Mouse (Mus musculus): Measurements from ENCODE around the gene Ttpal. TPM values are rescaled to one million over a fixed set of nuclear protein-coding genes. Genes with fewer than 3 reads are reported as not detected.
"Not testable (repeated sequence)": the region's sequence is repeated elsewhere in the genome, so short reads cannot be mapped to it uniquely, and the experiment has no call there.

Gene Ttpal
- polyA plus RNA-seq, 1 experiment from 2014 or later, result 10.4 TPM

GRCm38 (mm10) chr2:163621401-163621800, 19.3 kb downstream of the Ttpal start:
- not testable (repeated sequence) for H3K9me3 ChIP-seq (replicated peaks); H3K27me3 ChIP-seq; H3K4me3 ChIP-seq (replicated peaks); ATAC-seq (ENCODE audit: insufficient read depth); H3K27ac ChIP-seq (replicated peaks); H3K4me2 ChIP-seq; H3K9ac ChIP-seq
- H3K36me3 ChIP-seq (replicated peaks), result peaks cover 99% of the 10 kb centered on the region
- WGBS (ENCODE audit: insufficient replicate concordance), result 89% methylated on average over 3 of the region's 3 CpGs
- peaks cover 18% of the 10 kb centered on the region; the same call in 1 of the 2 replicates for H3K4me1 ChIP-seq (replicated peaks)

GRCm38 (mm10) chr2:163631223-163631622, 29.1 kb downstream of the Ttpal start:
- Histone ChIP-seq H3K9ac (no peak overlapping the region), H3K4me1 (replicated peaks) (peaks cover 13% of the 10 kb centered on the region), H3K9me3 (replicated peaks) (no peaks in the 10 kb centered on the region), H3K27ac (replicated peaks) (no peak overlapping the region; the same call in 1 of the 2 replicates), H3K4me2 (no peak overlapping the region), H3K36me3 (replicated peaks) (peaks cover 100% of the 10 kb centered on the region), H3K4me3 (replicated peaks) (no peak overlapping the region), H3K27me3 (no peaks in the 10 kb centered on the region)
- 91% methylated on average over 4 of the region's 4 CpGs for WGBS (ENCODE audit: insufficient replicate concordance)
- no peak for ATAC-seq (ENCODE audit: insufficient read depth)

- Histone ChIP-seq H3K4me2 (no peak overlapping the region), H3K9ac (no peak overlapping the region), H3K27me3 (no peaks in the 10 kb centered on the region), H3K36me3 (replicated peaks) (peaks cover 100% of the 10 kb centered on the region), H3K9me3 (replicated peaks) (no peaks in the 10 kb centered on the region), H3K4me3 (replicated peaks) (no peak overlapping the region), H3K27ac (replicated peaks) (no peak overlapping the region), H3K4me1 (replicated peaks) (peaks cover 16% of the 10 kb centered on the region)
- no peak for ATAC-seq (ENCODE audit: insufficient read depth)
- 90% methylated on average over 2 of the region's 2 CpGs for WGBS (ENCODE audit: insufficient replicate concordance)
These were observed 29.6 kb downstream of the Ttpal start for GRCm38 (mm10) chr2:163631715-163632114.

- H3K9me3 ChIP-seq (replicated peaks), result no peaks in the 10 kb centered on the region
- H3K27ac ChIP-seq (replicated peaks), result no peak overlapping the region
- H3K36me3 ChIP-seq (replicated peaks), result peaks cover 100% of the 10 kb centered on the region
- 82% methylated on average over 2 of the region's 2 CpGs for WGBS (ENCODE audit: insufficient replicate concordance)
- peaks cover 39% of the 10 kb centered on the region for H3K4me1 ChIP-seq (replicated peaks)
- ATAC-seq (ENCODE audit: insufficient read depth), result no peak
- no peak overlapping the region for H3K4me3 ChIP-seq (replicated peaks)
- H3K4me2 ChIP-seq, result no peak overlapping the region
- H3K9ac ChIP-seq, result no peak overlapping the region
- no peaks in the 10 kb centered on the region for H3K27me3 ChIP-seq
These were observed 32.1 kb downstream of the Ttpal start for GRCm38 (mm10) chr2:163634211-163634610.

GRCm38 (mm10) chr2:163636057-163636456, 33.9 kb downstream of the Ttpal start:
- Histone ChIP-seq H3K36me3 (replicated peaks) (peaks cover 100% of the 10 kb centered on the region), H3K4me1 (replicated peaks) (peaks cover 56% of the 10 kb centered on the region), H3K4me3 (replicated peaks) (no peak overlapping the region), H3K27me3 (no peaks in the 10 kb centered on the region), H3K27ac (replicated peaks) (no peak overlapping the region), H3K4me2 (no peak overlapping the region), H3K9ac (no peak overlapping the region), H3K9me3 (replicated peaks) (no peaks in the 10 kb centered on the region)
- 85% methylated on average over 2 of the region's 2 CpGs for WGBS (ENCODE audit: insufficient replicate concordance)
- no peak for ATAC-seq (ENCODE audit: insufficient read depth)

GRCm38 (mm10) chr2:163637655-163638266, 35.6 kb downstream of the Ttpal start:
- H3K4me2 ChIP-seq, result peak overlapping the region; percentile 35
- H3K9ac ChIP-seq, result no peak overlapping the region
- H3K27ac ChIP-seq (replicated peaks), result peak overlapping the region; percentile 12; the same call in 1 of the 2 replicates
- peaks cover 94% of the 10 kb centered on the region for H3K36me3 ChIP-seq (replicated peaks)
- peaks cover 70% of the 10 kb centered on the region for H3K4me1 ChIP-seq (replicated peaks)
- H3K27me3 ChIP-seq, result no peaks in the 10 kb centered on the region
- ATAC-seq (ENCODE audit: insufficient read depth), result no peak
- no peaks in the 10 kb centered on the region for H3K9me3 ChIP-seq (replicated peaks)
- WGBS (ENCODE audit: insufficient replicate concordance), result 35% methylated on average over 5 of the region's 5 CpGs
- 0 out of 2 replicates have a peak overlapping the region, but pooled peaks have one; percentile 2 for H3K4me3 ChIP-seq (replicated peaks)

GRCm38 (mm10) chr2:163640493-163640892, 38.4 kb downstream of the Ttpal start:
- H3K27me3 ChIP-seq, result no peaks in the 10 kb centered on the region
- ATAC-seq (ENCODE audit: insufficient read depth), result no peak
- peak overlapping the region; percentile 79 for H3K4me2 ChIP-seq
- WGBS (ENCODE audit: insufficient replicate concordance), result 61% methylated on average over 3 of the region's 3 CpGs
- peak overlapping the region; percentile 88 for H3K4me3 ChIP-seq (replicated peaks)
- H3K27ac ChIP-seq (replicated peaks), result peak overlapping the region; percentile 100
- H3K36me3 ChIP-seq (replicated peaks), result peaks cover 67% of the 10 kb centered on the region
- H3K9me3 ChIP-seq (replicated peaks), result no peaks in the 10 kb centered on the region
- H3K9ac ChIP-seq, result no peak overlapping the region
- H3K4me1 ChIP-seq (replicated peaks), result peaks cover 64% of the 10 kb centered on the region

- H3K9ac ChIP-seq, result peak overlapping the region; percentile 55
- H3K27ac ChIP-seq (replicated peaks), result peak overlapping the region; percentile 100
- ATAC-seq (ENCODE audit: insufficient read depth), result no peak
- H3K4me1 ChIP-seq (replicated peaks), result peaks cover 67% of the 10 kb centered on the region
- H3K4me2 ChIP-seq, result peak overlapping the region; percentile 79
- H3K27me3 ChIP-seq, result no peaks in the 10 kb centered on the region
- peaks cover 55% of the 10 kb centered on the region for H3K36me3 ChIP-seq (replicated peaks)
- H3K9me3 ChIP-seq (replicated peaks), result no peaks in the 10 kb centered on the region
- WGBS (ENCODE audit: insufficient replicate concordance), result 15% methylated on average over 3 of the region's 3 CpGs
- peak overlapping the region; percentile 88 for H3K4me3 ChIP-seq (replicated peaks)
These were observed 39.6 kb downstream of the Ttpal start for GRCm38 (mm10) chr2:163641681-163642080.

GRCm38 (mm10) chr2:163642685-163643575, 40.8 kb downstream of the Ttpal start:
- Histone ChIP-seq H3K9me3 (replicated peaks) (no peaks in the 10 kb centered on the region), H3K4me1 (replicated peaks) (peaks cover 57% of the 10 kb centered on the region), H3K4me2 (peak overlapping the region; percentile 79), H3K27me3 (no peaks in the 10 kb centered on the region), H3K9ac (peak overlapping the region; percentile 98), H3K36me3 (replicated peaks) (peaks cover 43% of the 10 kb centered on the region), H3K27ac (replicated peaks) (peak overlapping the region; percentile 100), H3K4me3 (replicated peaks) (peak overlapping the region; percentile 88)
- peak; percentile 73 for ATAC-seq (ENCODE audit: insufficient read depth)
- 18% methylated on average over 30 of the region's 30 CpGs for WGBS (ENCODE audit: insufficient replicate concordance)

- Histone ChIP-seq H3K36me3 (replicated peaks) (peaks cover 36% of the 10 kb centered on the region), H3K4me1 (replicated peaks) (peaks cover 51% of the 10 kb centered on the region), H3K9ac (peak overlapping the region; percentile 98), H3K9me3 (replicated peaks) (no peaks in the 10 kb centered on the region), H3K4me3 (replicated peaks) (peak overlapping the region; percentile 88), H3K27ac (replicated peaks) (peak overlapping the region; percentile 100), H3K27me3 (no peaks in the 10 kb centered on the region), H3K4me2 (peak overlapping the region; percentile 79)
- ATAC-seq (ENCODE audit: insufficient read depth), result no peak
- 15% methylated on average over 2 of the region's 2 CpGs for WGBS (ENCODE audit: insufficient replicate concordance)
These were observed 41.5 kb downstream of the Ttpal start for GRCm38 (mm10) chr2:163643576-163643971.

GRCm38 (mm10) chr2:163644047-163644446, 41.9 kb downstream of the Ttpal start:
- H3K27ac ChIP-seq (replicated peaks), result peak overlapping the region; percentile 100
- no peaks in the 10 kb centered on the region for H3K9me3 ChIP-seq (replicated peaks)
- no peak for ATAC-seq (ENCODE audit: insufficient read depth)
- peaks cover 46% of the 10 kb centered on the region for H3K4me1 ChIP-seq (replicated peaks)
- WGBS (ENCODE audit: insufficient replicate concordance), result 2% methylated on average over 4 of the region's 4 CpGs
- H3K9ac ChIP-seq, result peak overlapping the region; percentile 98
- peak overlapping the region; percentile 88 for H3K4me3 ChIP-seq (replicated peaks)
- H3K36me3 ChIP-seq (replicated peaks), result peaks cover 32% of the 10 kb centered on the region
- H3K4me2 ChIP-seq, result peak overlapping the region; percentile 79
- H3K27me3 ChIP-seq, result no peaks in the 10 kb centered on the region
